Mouse (Mus musculus) heart, postnatal 0 days (tissue): ENCODE measurements around the gene Traf5. TPM values are rescaled to one million over a fixed set of nuclear protein-coding genes. Genes with fewer than 3 reads are reported as not detected.

Source experiments
- ATAC-seq: fragments of 200-750 bp; cut with Nextera tagmentation; 2 replicates; pipeline ENCODE4 v1.8.0; 2017; ENCODE audit warnings: low read depth, moderate number of reproducible peaks, moderate library complexity; ENCODE audit not compliant: insufficient read depth
- DNase-seq: peaks from one replicate; pipeline ENCODE4 v3.0.0-alpha.2; 2016; ENCODE audit warnings: low spot score
- H3K27ac ChIP-seq: fragments of 300-500 bp; sonication (generic); 2 replicates; pipeline ENCODE4 v1.5.1; 2014; ENCODE audit warnings: low read depth, mild to moderate bottlenecking
- H3K27me3 ChIP-seq: fragments of 300-500 bp; sonication (generic); 2 replicates; pipeline ENCODE4 v1.6.1; 2014; ENCODE audit warnings: low read length, mixed read lengths; ENCODE audit not compliant: control insufficient read depth, insufficient read depth
- H3K36me3 ChIP-seq: fragments of 300-500 bp; sonication (generic); replicated peaks from 2 replicates; pipeline ENCODE4 v1.6.1; 2014; ENCODE audit warnings: low read length, mixed read lengths; ENCODE audit not compliant: control insufficient read depth, insufficient read depth
- H3K4me1 ChIP-seq: fragments of 300-500 bp; sonication (generic); 2 replicates; pipeline ENCODE4 v1.6.1; 2014; ENCODE audit warnings: antibody characterized with exemption; ENCODE audit not compliant: control insufficient read depth, insufficient read depth
- H3K4me2 ChIP-seq: fragments of 300-500 bp; sonication (generic); 2 replicates; pipeline ENCODE4 v1.6.1; 2014; ENCODE audit warnings: low read depth, mild to moderate bottlenecking, low read length, moderate library complexity
- H3K4me3 ChIP-seq: fragments of 300-500 bp; sonication (generic); 2 replicates; pipeline ENCODE4 v1.5.1; 2014; ENCODE audit warnings: low read depth, low read length
- H3K9ac ChIP-seq: fragments of 300-500 bp; sonication (generic); replicated peaks from 2 replicates; pipeline ENCODE4 v1.6.1; 2014; ENCODE audit warnings: low read depth, low read length, mixed read lengths
- H3K9me3 ChIP-seq: fragments of 300-500 bp; sonication (generic); replicated peaks from 2 replicates; pipeline ENCODE4 v1.6.1; 2016; ENCODE audit warnings: low read length; ENCODE audit not compliant: control insufficient read depth
- CTCF ChIP-seq: IDR thresholded peaks from 2 replicates; pipeline ENCODE4 v1.5.1; 2016; ENCODE audit warnings: antibody characterized with exemption, control low read depth, low read depth
- EP300 ChIP-seq: IDR thresholded peaks from 2 replicates; pipeline ENCODE4 v1.6.1; 2016; ENCODE audit warnings: antibody characterized with exemption, low read depth
- WGBS: fragments of 180-500 bp; shearing (Covaris S2); extraction: QIAGEN DNeasy Blood & Tissue Kit; methylation state at CpG from one replicate; pipeline ENCODE4 v1.1.7; 2014; 5-methylcytosine and 5-hydroxymethylcytosine counted together
- microRNA-seq: library from miRNA; unstranded; fragments of <30 nt; microRNA quantifications from one replicate; pipeline ENCODE4, GENCODE M21; 2016
- polyA plus RNA-seq: library from polyadenylated mRNA; unstranded; fragments of >200 nt; fragmentation: Nextera tagmentation; extraction: Ambion mirVana; gene quantifications from 2 replicates; pipeline ENCODE4 v1.2.1, GENCODE M21; 2015
- total RNA-seq: library from RNA; depleted of rRNA; stranded (reverse); fragments of >200 nt; gene quantifications from 2 replicates; pipeline ENCODE4 v1.2.3, GENCODE M21; 2014; ENCODE audit warnings: low replicate concordance; rRNA removed

Gene Traf5
- total and polyA plus RNA-seq, 2 experiments from 2014 or later = 5.7 to 14.7 TPM

DNA sequence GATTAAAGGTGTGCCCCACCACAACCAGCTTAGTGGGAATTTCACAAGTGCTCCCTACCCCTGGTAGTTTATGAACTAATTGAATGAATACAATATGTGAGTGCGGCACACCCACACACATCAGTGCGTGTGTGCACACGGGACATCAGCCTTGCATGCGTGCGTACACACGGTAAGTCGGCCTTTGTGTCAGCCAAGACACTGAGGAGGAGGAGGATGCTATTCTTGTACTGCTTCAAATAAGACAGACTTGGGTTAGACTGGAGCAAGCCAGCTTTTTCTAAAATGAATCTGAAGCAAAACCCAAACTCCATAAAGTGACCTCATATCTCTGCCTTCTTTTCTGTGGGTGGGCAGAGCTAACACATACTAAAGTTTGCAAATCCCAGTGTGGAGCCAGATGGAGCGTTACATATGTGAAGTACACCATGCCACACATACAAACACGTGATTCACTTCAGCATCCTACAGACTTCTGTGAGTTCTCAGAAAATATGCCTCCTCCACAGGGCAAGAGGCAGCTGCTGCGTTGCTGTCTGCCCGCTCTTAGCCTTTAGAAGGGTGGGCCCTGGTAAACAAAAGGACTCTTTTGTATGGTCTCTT, 139.5 kb downstream of the Traf5 start:
- Histone ChIP-seq H3K27ac (no peak overlapping the region), H3K36me3 (no peaks in the 10 kb centered on the region), H3K9ac (no peak overlapping the region), H3K4me1 (no peaks in the 10 kb centered on the region), H3K27me3 (no peaks in the 10 kb centered on the region), H3K9me3 (no peaks in the 10 kb centered on the region), H3K4me3 (no peak overlapping the region), H3K4me2 (no peak overlapping the region)
- 92% methylated on average over 11 of the region's 11 CpGs for WGBS
- ATAC-seq (no peak), DNase-seq (no peak)
- TF ChIP-seq EP300 (no peak), CTCF (no peak)

DNA sequence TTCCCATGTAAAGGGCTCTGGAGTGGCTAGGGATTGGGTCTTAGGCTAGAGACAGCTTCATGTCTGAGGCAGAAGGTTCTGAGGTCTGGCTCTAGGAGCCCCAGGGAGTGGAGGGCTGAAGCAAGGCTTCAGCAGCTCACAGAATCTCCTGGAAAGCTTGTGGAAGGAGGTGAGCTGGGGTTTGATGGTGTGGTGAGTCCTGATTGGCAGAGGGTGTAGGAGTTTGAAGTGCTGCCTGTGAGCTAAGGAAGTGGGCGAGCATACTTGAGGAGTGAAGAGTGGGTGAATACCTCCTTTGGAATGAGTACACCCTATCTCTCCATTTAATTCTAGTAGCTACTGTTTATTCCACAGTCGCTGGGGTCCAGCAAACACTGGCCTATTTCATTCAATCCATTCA, 141.7 kb downstream of the Traf5 start:
- no peak for ATAC-seq
- H3K36me3 ChIP-seq = no peaks in the 10 kb centered on the region
- H3K27me3 ChIP-seq = no peaks in the 10 kb centered on the region
- DNase-seq = no peak
- WGBS = 54% methylated on average over 2 of the region's 2 CpGs
- H3K9me3 ChIP-seq = no peaks in the 10 kb centered on the region
- H3K4me1 ChIP-seq = no peaks in the 10 kb centered on the region
- H3K27ac ChIP-seq = no peak overlapping the region
- no peak overlapping the region for H3K4me3 ChIP-seq
- no peak overlapping the region for H3K9ac ChIP-seq
- no peak overlapping the region for H3K4me2 ChIP-seq
- no peak for TF ChIP-seq EP300
- TF ChIP-seq CTCF = no peak

DNA sequence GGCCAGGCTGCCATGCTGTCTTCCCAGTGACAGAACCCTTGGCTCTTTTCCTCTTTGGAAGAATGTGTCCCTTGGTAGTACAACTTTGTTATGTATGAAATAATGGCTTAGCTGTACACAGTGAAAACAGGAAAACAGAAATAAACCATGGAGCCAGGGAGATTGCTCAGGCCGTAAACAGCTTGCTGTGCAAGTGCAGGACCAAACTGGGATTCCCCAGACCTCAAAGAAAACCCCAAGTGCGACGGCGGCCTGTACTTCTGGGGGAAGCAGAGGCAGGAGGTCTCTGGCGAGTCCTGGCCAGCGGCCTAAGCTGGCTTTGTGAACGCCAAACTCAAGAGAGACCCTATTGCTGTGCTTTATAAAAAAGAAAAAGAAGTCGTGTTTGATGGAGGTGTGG, 143.8 kb downstream of the Traf5 start:
- H3K9me3 ChIP-seq = no peaks in the 10 kb centered on the region
- H3K9ac ChIP-seq = no peak overlapping the region
- H3K27me3 ChIP-seq = no peaks in the 10 kb centered on the region
- WGBS = 82% methylated on average over 8 of the region's 8 CpGs
- H3K27ac ChIP-seq = no peak overlapping the region
- H3K4me1 ChIP-seq = no peaks in the 10 kb centered on the region
- TF ChIP-seq EP300 (no peak), CTCF (no peak)
- DNase-seq (no peak), ATAC-seq (no peak)
- H3K4me2 ChIP-seq = no peak overlapping the region
- no peaks in the 10 kb centered on the region for H3K36me3 ChIP-seq
- H3K4me3 ChIP-seq = no peak overlapping the region

DNA sequence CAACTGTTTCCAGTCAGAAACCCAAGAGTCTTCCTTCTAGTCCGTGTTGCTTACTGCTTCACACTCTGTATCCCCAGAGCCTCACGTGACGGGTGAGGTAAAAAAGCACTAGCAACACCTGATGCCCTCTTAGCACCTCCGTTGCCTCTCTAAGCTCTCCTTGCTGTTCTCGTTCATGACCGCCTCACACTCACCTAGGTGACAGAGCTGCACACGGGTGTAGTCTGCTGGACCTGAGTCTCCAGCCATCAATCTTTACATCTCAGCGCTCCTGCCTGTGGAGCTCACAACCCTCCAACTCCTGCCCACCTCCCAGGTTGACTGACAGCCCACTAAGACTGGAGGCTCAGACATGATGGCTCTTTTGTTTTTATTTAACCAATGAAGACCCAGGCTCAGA, 144.6 kb downstream of the Traf5 start:
- Histone ChIP-seq H3K9ac (no peak overlapping the region), H3K4me3 (no peak overlapping the region), H3K27me3 (no peaks in the 10 kb centered on the region), H3K4me1 (no peaks in the 10 kb centered on the region), H3K27ac (0 out of 2 replicates have a peak overlapping the region, but pooled peaks have one; percentile 68), H3K36me3 (no peaks in the 10 kb centered on the region), H3K4me2 (no peak overlapping the region), H3K9me3 (no peaks in the 10 kb centered on the region)
- ATAC-seq (no peak), DNase-seq (no peak)
- WGBS = 74% methylated on average over 8 of the region's 8 CpGs
- no peak for TF ChIP-seq EP300
- no peak for TF ChIP-seq CTCF

Small RNA genes lying within 50 kb of the gene (microRNA-seq; reads per million reads assigned to microRNA genes)
- gene Mir3473c = 0.54 reads per million

Other genes with a start within 250 kb of the Traf5 start
- 18.2 and 20.0 TPM in 2 replicates for gene Slc30a1, start 185.8 kb downstream of the Traf5 start, total RNA-seq
- gene Slc30a1, start 185.8 kb downstream of the Traf5 start, polyA plus RNA-seq = 2.6 and 3.6 TPM in 2 replicates
- gene Rd3, start 115.2 kb downstream of the Traf5 start, total RNA-seq = 0.34 and 2.4 TPM in 2 replicates
- gene Rd3, start 115.2 kb downstream of the Traf5 start, polyA plus RNA-seq = 5.9 and 8.0 TPM in 2 replicates
- 19.8 and 24.6 TPM in 2 replicates for gene Rcor3, start 45.5 kb upstream of the Traf5 start, total RNA-seq
- gene Rcor3, start 45.5 kb upstream of the Traf5 start, polyA plus RNA-seq = 35.3 and 35.7 TPM in 2 replicates
- 0.19 and 0.31 TPM in 2 replicates for gene Kcnh1, start 98.2 kb upstream of the Traf5 start, total RNA-seq
- gene Kcnh1, start 98.2 kb upstream of the Traf5 start, polyA plus RNA-seq = 0.10 TPM in 2 replicates